Mouse (Mus musculus): ENCODE measurements around the gene Arhgap23. TPM values are rescaled to one million over a fixed set of nuclear protein-coding genes. Genes with fewer than 3 reads are reported as not detected.
A peak's percentile ranks its signal among the peaks of the same experiment; 100 is the strongest.

Gene Arhgap23
- polyA plus RNA-seq, 1 experiment from 2014 or later: 4.2 TPM

GRCm38 (mm10) chr11:97427794-97428725, 12.7 kb downstream of the Arhgap23 start:
- Histone ChIP-seq H3K9ac (peak overlapping the region; percentile 23), H3K27ac (peak overlapping the region; percentile 51), H3K27me3 (replicated peaks) (no peaks in the 10 kb centered on the region; the same call in 1 of the 2 replicates), H3K36me3 (no peaks in the 10 kb centered on the region), H3K9me3 (no peaks in the 10 kb centered on the region), H3K4me1 (replicated peaks) (peaks cover 29% of the 10 kb centered on the region), H3K4me2 (replicated peaks) (peak overlapping the region; percentile 82), H3K4me3 (replicated peaks) (peak overlapping the region; percentile 35)
- peak; percentile 89 for ATAC-seq
- 2% methylated on average over 32 of the region's 32 CpGs for WGBS

- peak overlapping the region; percentile 38 for H3K27ac ChIP-seq
- 46% methylated on average over 4 of the region's 4 CpGs for WGBS
- ATAC-seq: peak; percentile 11; the same call in 1 of the 2 replicates
These were observed 13.4 kb downstream of the Arhgap23 start for GRCm38 (mm10) chr11:97428726-97429077.

GRCm38 (mm10) chr11:97429615-97430014, 14.3 kb downstream of the Arhgap23 start:
- Histone ChIP-seq H3K9ac (no peak overlapping the region), H3K4me2 (replicated peaks) (no peak overlapping the region), H3K36me3 (no peaks in the 10 kb centered on the region), H3K27ac (no peak overlapping the region), H3K4me3 (replicated peaks) (no peak overlapping the region), H3K9me3 (no peaks in the 10 kb centered on the region), H3K4me1 (replicated peaks) (peaks cover 21% of the 10 kb centered on the region), H3K27me3 (replicated peaks) (no peaks in the 10 kb centered on the region; the same call in 1 of the 2 replicates)
- ATAC-seq: no peak
- WGBS: 73% methylated on average over 8 of the region's 8 CpGs

More at GRCm38 (mm10) chr11:97428726-97429077, 13.4 kb downstream of the Arhgap23 start:
- peak overlapping the region; percentile 35 for H3K4me3 ChIP-seq (replicated peaks)
- H3K9me3 ChIP-seq: no peaks in the 10 kb centered on the region
- no peak overlapping the region for H3K9ac ChIP-seq
- H3K36me3 ChIP-seq: no peaks in the 10 kb centered on the region
- H3K4me1 ChIP-seq (replicated peaks): peaks cover 28% of the 10 kb centered on the region
- peak overlapping the region; percentile 82 for H3K4me2 ChIP-seq (replicated peaks)
- no peaks in the 10 kb centered on the region; the same call in 1 of the 2 replicates for H3K27me3 ChIP-seq (replicated peaks)

- no peaks in the 10 kb centered on the region for H3K9me3 ChIP-seq
- ATAC-seq: no peak
- no peaks in the 10 kb centered on the region for H3K36me3 ChIP-seq
- H3K9ac ChIP-seq: no peak overlapping the region
- peaks cover 42% of the 10 kb centered on the region for H3K4me1 ChIP-seq (replicated peaks)
- WGBS: 13% methylated on average over 3 of the region's 3 CpGs
- H3K4me3 ChIP-seq (replicated peaks): no peak overlapping the region
- no peak overlapping the region for H3K4me2 ChIP-seq (replicated peaks)
- H3K27ac ChIP-seq: no peak overlapping the region
- H3K27me3 ChIP-seq (replicated peaks): no peaks in the 10 kb centered on the region; the same call in 1 of the 2 replicates
These were observed 16.7 kb downstream of the Arhgap23 start for GRCm38 (mm10) chr11:97432015-97432414.

GRCm38 (mm10) chr11:97432983-97433539, 17.7 kb downstream of the Arhgap23 start:
- H3K9ac ChIP-seq: no peak overlapping the region
- H3K4me3 ChIP-seq (replicated peaks): no peak overlapping the region
- H3K27ac ChIP-seq: no peak overlapping the region
- H3K9me3 ChIP-seq: no peaks in the 10 kb centered on the region
- 79% methylated on average over 8 of the region's 8 CpGs for WGBS
- H3K4me1 ChIP-seq (replicated peaks): peaks cover 44% of the 10 kb centered on the region
- H3K27me3 ChIP-seq (replicated peaks): no peaks in the 10 kb centered on the region; the same call in 1 of the 2 replicates
- no peaks in the 10 kb centered on the region for H3K36me3 ChIP-seq
- ATAC-seq: no peak
- no peak overlapping the region for H3K4me2 ChIP-seq (replicated peaks)

GRCm38 (mm10) chr11:97434121-97434520, 18.8 kb downstream of the Arhgap23 start:
- no peak overlapping the region for H3K4me2 ChIP-seq (replicated peaks)
- H3K27ac ChIP-seq: no peak overlapping the region
- no peak for ATAC-seq
- peaks cover 48% of the 10 kb centered on the region for H3K4me1 ChIP-seq (replicated peaks)
- no peaks in the 10 kb centered on the region; the same call in 1 of the 2 replicates for H3K27me3 ChIP-seq (replicated peaks)
- no peak overlapping the region for H3K4me3 ChIP-seq (replicated peaks)
- no peaks in the 10 kb centered on the region for H3K36me3 ChIP-seq
- no peak overlapping the region for H3K9ac ChIP-seq
- WGBS: 76% methylated on average over 8 of the region's 8 CpGs
- no peaks in the 10 kb centered on the region for H3K9me3 ChIP-seq

- H3K9ac ChIP-seq: 0 out of 2 replicates have a peak overlapping the region, but pooled peaks have one; percentile 12
- peak; percentile 85 for ATAC-seq
- H3K4me1 ChIP-seq (replicated peaks): peaks cover 53% of the 10 kb centered on the region
- H3K4me2 ChIP-seq (replicated peaks): peak overlapping the region; percentile 58
- no peaks in the 10 kb centered on the region for H3K9me3 ChIP-seq
- peak overlapping the region; percentile 36 for H3K4me3 ChIP-seq (replicated peaks)
- H3K27ac ChIP-seq: peak overlapping the region; percentile 82
- no peaks in the 10 kb centered on the region for H3K36me3 ChIP-seq
- no peaks in the 10 kb centered on the region for H3K27me3 ChIP-seq (replicated peaks)
- 2% methylated on average over 15 of the region's 15 CpGs for WGBS
These were observed 19.5 kb downstream of the Arhgap23 start for GRCm38 (mm10) chr11:97434704-97435454.

- WGBS: 41% methylated on average over 13 of the region's 13 CpGs
- Histone ChIP-seq H3K27ac (peak overlapping the region; percentile 82), H3K36me3 (no peaks in the 10 kb centered on the region), H3K27me3 (replicated peaks) (0 out of 2 replicates have a peak, but pooled peaks cover 6% of the 10 kb centered on the region), H3K9ac (peak overlapping the region; percentile 40), H3K4me2 (replicated peaks) (peak overlapping the region; percentile 58), H3K4me1 (replicated peaks) (peaks cover 60% of the 10 kb centered on the region), H3K4me3 (replicated peaks) (no peak overlapping the region), H3K9me3 (no peaks in the 10 kb centered on the region)
- ATAC-seq: peak; percentile 65
These were observed 20.6 kb downstream of the Arhgap23 start for GRCm38 (mm10) chr11:97435808-97436491.

- Histone ChIP-seq H3K27me3 (replicated peaks) (0 out of 2 replicates have a peak, but pooled peaks cover 6% of the 10 kb centered on the region), H3K4me2 (replicated peaks) (no peak overlapping the region; the same call in 1 of the 2 replicates), H3K36me3 (no peaks in the 10 kb centered on the region), H3K9ac (no peak overlapping the region), H3K9me3 (no peaks in the 10 kb centered on the region), H3K4me3 (replicated peaks) (no peak overlapping the region), H3K27ac (peak overlapping the region; percentile 87), H3K4me1 (replicated peaks) (peaks cover 75% of the 10 kb centered on the region)
- WGBS: 9% methylated on average over 5 of the region's 5 CpGs
- ATAC-seq: peak; percentile 26
These were observed 22.4 kb downstream of the Arhgap23 start for GRCm38 (mm10) chr11:97437745-97438144.

GRCm38 (mm10) chr11:97438868-97439267, 23.5 kb downstream of the Arhgap23 start:
- Histone ChIP-seq H3K27ac (peak overlapping the region; percentile 87), H3K4me3 (replicated peaks) (no peak overlapping the region), H3K9me3 (no peaks in the 10 kb centered on the region), H3K9ac (no peak overlapping the region), H3K36me3 (no peaks in the 10 kb centered on the region), H3K4me2 (replicated peaks) (peak overlapping the region; percentile 17), H3K27me3 (replicated peaks) (0 out of 2 replicates have a peak, but pooled peaks cover 6% of the 10 kb centered on the region), H3K4me1 (replicated peaks) (peaks cover 81% of the 10 kb centered on the region)
- ATAC-seq: no peak
- 28% methylated on average over 9 of the region's 9 CpGs for WGBS

GRCm38 (mm10) chr11:97439935-97440334, 24.6 kb downstream of the Arhgap23 start:
- peak overlapping the region; percentile 78 for H3K4me2 ChIP-seq (replicated peaks)
- H3K4me1 ChIP-seq (replicated peaks): peaks cover 76% of the 10 kb centered on the region
- H3K27ac ChIP-seq: peak overlapping the region; percentile 87
- H3K9me3 ChIP-seq: no peaks in the 10 kb centered on the region
- H3K4me3 ChIP-seq (replicated peaks): peak overlapping the region; percentile 72
- peak; percentile 44 for ATAC-seq
- 0 out of 2 replicates have a peak, but pooled peaks cover 6% of the 10 kb centered on the region for H3K27me3 ChIP-seq (replicated peaks)
- peak overlapping the region; percentile 77 for H3K9ac ChIP-seq
- 2% methylated on average over 28 of the region's 37 CpGs for WGBS
- 0 out of 2 replicates have a peak, but pooled peaks cover 4% of the 10 kb centered on the region for H3K36me3 ChIP-seq
